Mouse (Mus musculus) neural tube, embryonic 13.5 days (tissue): ENCODE measurements at regions not wholly inside any gene's neighbourhood (a gene's known extent, or its start where the extent isn't known, plus 50 kb on each side); places are given as distances from the start of the nearest gene placed in this dataset.
A peak's percentile ranks its signal among the peaks of the same experiment; 100 is the strongest.

Experiments used
- ATAC-seq: fragments of 200-750 bp; cut with Nextera tagmentation; 2 replicates; pipeline ENCODE4 v1.8.0; 2017; ENCODE audit warnings: low read depth, mild to moderate bottlenecking, moderate TSS enrichment, moderate library complexity
- H3K27ac ChIP-seq: fragments of 300-500 bp; sonication (generic); replicated peaks from 2 replicates; pipeline ENCODE4 v1.5.1; 2015; ENCODE audit warnings: moderate library complexity, mild to moderate bottlenecking, inconsistent platforms
- H3K27me3 ChIP-seq: fragments of 300-500 bp; sonication (generic); 2 replicates; pipeline ENCODE4 v1.6.1; 2015; ENCODE audit warnings: mild to moderate bottlenecking, inconsistent platforms
- H3K36me3 ChIP-seq: fragments of 300-500 bp; sonication (generic); 2 replicates; pipeline ENCODE4 v1.6.1; 2015; ENCODE audit warnings: mild to moderate bottlenecking, inconsistent platforms
- H3K4me1 ChIP-seq: fragments of 300-500 bp; sonication (generic); replicated peaks from 2 replicates; pipeline ENCODE4 v1.6.1; 2015; ENCODE audit warnings: inconsistent platforms
- H3K4me2 ChIP-seq: fragments of 300-500 bp; sonication (generic); 2 replicates; pipeline ENCODE4 v1.6.1; 2015; ENCODE audit warnings: inconsistent platforms, mild to moderate bottlenecking, moderate library complexity
- H3K4me3 ChIP-seq: fragments of 300-500 bp; sonication (generic); 2 replicates; pipeline ENCODE4 v1.5.1; 2015; ENCODE audit warnings: mild to moderate bottlenecking, inconsistent platforms
- H3K9ac ChIP-seq: fragments of 300-500 bp; sonication (generic); 2 replicates; pipeline ENCODE4 v1.6.1; 2015; ENCODE audit warnings: moderate library complexity, mild to moderate bottlenecking, inconsistent platforms
- H3K9me3 ChIP-seq: fragments of 300-500 bp; sonication (generic); 2 replicates; pipeline ENCODE4 v1.6.1; 2016; ENCODE audit warnings: inconsistent platforms
- WGBS: fragments of 180-500 bp; shearing (Covaris S2); methylation state at CpG from one replicate; pipeline ENCODE4 v1.1.7; 2015; 5-methylcytosine and 5-hydroxymethylcytosine counted together

GRCm38 (mm10) chr3:52572514-52573485 lies 304.7 kb downstream of the Foxo1 start:
- H3K9me3 ChIP-seq, result no peaks in the 10 kb centered on the region
- WGBS, result 72% methylated on average over 11 of the region's 11 CpGs
- no peak overlapping the region for H3K9ac ChIP-seq
- H3K4me1 ChIP-seq, result peaks cover 11% of the 10 kb centered on the region; the same call in 1 of the 2 replicates
- no peak for ATAC-seq
- H3K4me3 ChIP-seq, result no peak overlapping the region
- H3K36me3 ChIP-seq, result no peaks in the 10 kb centered on the region
- no peak overlapping the region for H3K27ac ChIP-seq
- no peaks in the 10 kb centered on the region for H3K27me3 ChIP-seq
- no peak overlapping the region for H3K4me2 ChIP-seq

GRCm38 (mm10) chr3:52567606-52568372 lies 299.7 kb downstream of the Foxo1 start:
- no peak for ATAC-seq
- H3K36me3 ChIP-seq, result no peaks in the 10 kb centered on the region
- no peak overlapping the region for H3K9ac ChIP-seq
- peaks cover 10% of the 10 kb centered on the region; the same call in 1 of the 2 replicates for H3K4me1 ChIP-seq
- H3K4me2 ChIP-seq, result no peak overlapping the region
- H3K9me3 ChIP-seq, result no peaks in the 10 kb centered on the region
- WGBS, result 86% methylated on average over 9 of the region's 9 CpGs
- H3K27me3 ChIP-seq, result no peaks in the 10 kb centered on the region; the same call in 1 of the 2 replicates
- no peak overlapping the region for H3K4me3 ChIP-seq
- H3K27ac ChIP-seq, result no peak overlapping the region

DNA sequence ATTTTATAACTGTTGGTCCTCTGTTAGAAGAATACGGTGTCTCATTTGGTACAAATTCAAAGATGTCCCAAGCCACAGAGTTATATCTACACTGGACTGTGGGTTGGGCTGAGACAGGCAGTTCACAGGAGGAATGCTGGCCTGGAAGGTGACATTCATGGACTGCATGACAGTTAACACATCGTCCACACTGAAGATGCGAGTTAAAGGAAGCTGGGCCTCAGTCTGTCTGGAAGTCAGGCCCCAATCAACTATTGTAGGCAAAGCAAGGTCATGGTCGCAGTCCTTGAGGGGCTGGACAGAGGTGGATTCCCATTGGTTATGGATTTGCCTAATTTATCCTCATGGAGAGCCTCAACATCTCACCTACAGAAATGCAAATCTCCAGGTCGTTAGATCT lies 295.5 kb downstream of the Foxo1 start:
- H3K9ac ChIP-seq, result no peak overlapping the region
- H3K9me3 ChIP-seq, result no peaks in the 10 kb centered on the region
- H3K27ac ChIP-seq, result no peak overlapping the region
- ATAC-seq, result no peak
- H3K4me2 ChIP-seq, result no peak overlapping the region
- WGBS, result 54% methylated on average over 5 of the region's 5 CpGs
- H3K4me1 ChIP-seq, result peaks cover 16% of the 10 kb centered on the region
- peaks cover 3% of the 10 kb centered on the region; the same call in 1 of the 2 replicates for H3K27me3 ChIP-seq
- no peaks in the 10 kb centered on the region for H3K36me3 ChIP-seq
- no peak overlapping the region for H3K4me3 ChIP-seq

DNA sequence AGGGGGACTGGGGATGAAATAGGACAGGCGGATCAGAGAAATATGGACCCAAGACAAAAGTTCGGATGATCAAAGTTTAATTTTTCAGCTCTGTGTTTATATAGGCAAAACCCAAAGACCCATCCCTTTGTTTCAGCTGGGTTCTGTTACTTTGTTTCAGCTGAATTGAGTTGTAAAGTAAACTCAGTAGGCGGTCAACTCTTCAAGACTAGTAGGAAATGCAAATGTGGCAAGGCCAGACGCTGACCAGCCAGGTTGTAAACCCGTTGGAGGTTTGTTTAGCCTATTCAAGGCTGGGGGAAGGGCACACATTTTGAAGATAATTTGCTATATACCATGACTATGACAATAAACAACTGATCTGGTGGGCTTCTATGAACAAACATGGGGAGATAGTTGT lies 294.7 kb downstream of the Foxo1 start:
- ATAC-seq, result no peak
- Histone ChIP-seq H3K9me3 (no peaks in the 10 kb centered on the region), H3K4me2 (no peak overlapping the region), H3K4me3 (no peak overlapping the region), H3K9ac (no peak overlapping the region), H3K4me1 (peaks cover 23% of the 10 kb centered on the region), H3K27me3 (peaks cover 3% of the 10 kb centered on the region; the same call in 1 of the 2 replicates), H3K36me3 (no peaks in the 10 kb centered on the region), H3K27ac (no peak overlapping the region)
- WGBS, result 21% methylated on average over 5 of the region's 5 CpGs

- WGBS, result 42% methylated on average over 10 of the region's 10 CpGs
- Histone ChIP-seq H3K4me2 (no peak overlapping the region), H3K27me3 (peaks cover 3% of the 10 kb centered on the region; the same call in 1 of the 2 replicates), H3K27ac (no peak overlapping the region), H3K4me1 (peaks cover 23% of the 10 kb centered on the region), H3K36me3 (no peaks in the 10 kb centered on the region), H3K4me3 (no peak overlapping the region), H3K9ac (no peak overlapping the region), H3K9me3 (no peaks in the 10 kb centered on the region)
- peak; percentile 59 for ATAC-seq
Observed at GRCm38 (mm10) chr3:52559481-52559880, 291.3 kb downstream of the Foxo1 start.

DNA sequence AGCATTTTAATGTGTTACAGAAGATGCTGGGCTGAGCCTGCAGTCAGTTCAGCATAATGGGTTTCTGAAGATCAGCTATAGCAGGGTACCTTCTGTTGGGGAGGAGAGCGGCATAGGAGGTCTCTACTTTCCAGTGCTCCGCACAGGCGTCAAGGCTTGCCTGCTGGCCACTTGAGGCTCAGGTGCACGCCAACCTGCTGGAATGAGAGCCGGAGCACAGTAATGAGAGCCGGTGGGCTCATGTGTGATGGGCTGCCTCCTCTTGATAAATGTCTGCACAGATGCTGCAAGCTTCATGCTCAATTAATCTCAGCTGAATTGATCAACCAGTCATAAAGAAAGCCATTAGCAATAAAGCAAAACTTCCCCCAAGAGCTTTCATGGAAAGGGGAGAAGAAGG lies 290.6 kb downstream of the Foxo1 start:
- no peaks in the 10 kb centered on the region for H3K36me3 ChIP-seq
- H3K4me3 ChIP-seq, result no peak overlapping the region
- peaks cover 23% of the 10 kb centered on the region for H3K4me1 ChIP-seq
- WGBS, result 34% methylated on average over 6 of the region's 6 CpGs
- no peaks in the 10 kb centered on the region for H3K9me3 ChIP-seq
- no peak overlapping the region for H3K27ac ChIP-seq
- peak; percentile 91 for ATAC-seq
- H3K4me2 ChIP-seq, result no peak overlapping the region
- no peak overlapping the region for H3K9ac ChIP-seq
- H3K27me3 ChIP-seq, result peaks cover 3% of the 10 kb centered on the region; the same call in 1 of the 2 replicates

DNA sequence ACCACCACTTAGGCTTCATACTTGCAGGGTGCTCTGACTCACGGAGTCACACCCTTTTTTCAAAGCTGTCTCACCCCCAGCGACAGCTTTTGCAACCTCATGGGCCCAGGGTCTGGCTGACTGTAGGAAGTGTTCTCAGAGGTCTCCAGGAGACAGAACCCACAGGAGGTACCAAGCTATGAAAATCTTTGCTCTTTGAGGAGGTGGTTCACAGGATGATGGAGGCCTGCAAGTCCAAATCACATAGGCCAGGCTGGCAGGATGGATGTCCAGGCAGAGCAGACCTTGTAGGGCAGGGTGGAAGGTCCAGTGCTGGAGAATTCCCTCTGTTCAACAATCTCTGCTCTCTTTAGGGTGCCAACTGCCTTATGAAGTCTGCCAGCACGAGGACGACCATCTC lies 289.2 kb downstream of the Foxo1 start:
- H3K36me3 ChIP-seq, result no peaks in the 10 kb centered on the region
- WGBS, result 86% methylated on average over 4 of the region's 4 CpGs
- no peak overlapping the region for H3K9ac ChIP-seq
- no peak overlapping the region for H3K27ac ChIP-seq
- no peak for ATAC-seq
- peaks cover 20% of the 10 kb centered on the region for H3K4me1 ChIP-seq
- H3K9me3 ChIP-seq, result no peaks in the 10 kb centered on the region
- H3K4me3 ChIP-seq, result no peak overlapping the region
- H3K4me2 ChIP-seq, result no peak overlapping the region
- no peaks in the 10 kb centered on the region; the same call in 1 of the 2 replicates for H3K27me3 ChIP-seq

DNA sequence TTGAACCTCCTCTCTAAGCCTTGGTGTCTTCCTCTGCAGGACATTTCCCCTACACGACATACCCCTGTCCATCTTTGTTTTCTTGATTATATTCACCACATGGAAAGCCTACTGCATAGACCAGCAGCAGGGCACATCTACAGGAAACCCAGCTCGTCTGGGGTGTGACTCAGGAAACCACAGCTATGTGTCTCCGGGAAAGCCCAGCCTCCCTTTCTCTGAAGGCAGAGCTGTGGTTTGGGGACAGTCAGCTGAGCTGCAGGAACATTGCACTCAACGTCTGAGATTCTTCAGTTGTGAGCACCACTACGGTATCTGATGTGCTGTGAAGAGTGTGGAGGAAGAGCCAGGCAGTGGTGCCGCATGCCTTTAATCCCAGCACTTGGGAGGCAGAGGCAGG lies 286.9 kb downstream of the Foxo1 start:
- no peak overlapping the region for H3K4me3 ChIP-seq
- H3K27me3 ChIP-seq, result no peaks in the 10 kb centered on the region; the same call in 1 of the 2 replicates
- no peaks in the 10 kb centered on the region for H3K36me3 ChIP-seq
- 83% methylated on average over 6 of the region's 6 CpGs for WGBS
- no peaks in the 10 kb centered on the region for H3K9me3 ChIP-seq
- no peak for ATAC-seq
- no peak overlapping the region for H3K27ac ChIP-seq
- no peak overlapping the region for H3K9ac ChIP-seq
- peaks cover 20% of the 10 kb centered on the region for H3K4me1 ChIP-seq
- H3K4me2 ChIP-seq, result no peak overlapping the region

GRCm38 (mm10) chr3:52554490-52554889 lies 286.4 kb downstream of the Foxo1 start:
- 92% methylated on average over 1 of the region's 1 CpGs for WGBS

GRCm38 (mm10) chr3:52548201-52548893 lies 280.2 kb downstream of the Foxo1 start:
- H3K27me3 ChIP-seq, result no peaks in the 10 kb centered on the region
- 90% methylated on average over 6 of the region's 6 CpGs for WGBS
- ATAC-seq, result no peak

More at GRCm38 (mm10) chr3:52554490-52554889, 286.4 kb downstream of the Foxo1 start:
- ATAC-seq, result no peak
- no peak overlapping the region for H3K4me3 ChIP-seq
- H3K27ac ChIP-seq, result no peak overlapping the region
- no peak overlapping the region for H3K9ac ChIP-seq
- no peaks in the 10 kb centered on the region for H3K9me3 ChIP-seq
- peaks cover 16% of the 10 kb centered on the region for H3K4me1 ChIP-seq
- no peaks in the 10 kb centered on the region; the same call in 1 of the 2 replicates for H3K27me3 ChIP-seq
- H3K4me2 ChIP-seq, result no peak overlapping the region
- no peaks in the 10 kb centered on the region for H3K36me3 ChIP-seq

GRCm38 (mm10) chr3:52546035-52546434 lies 277.9 kb downstream of the Foxo1 start:
- ATAC-seq, result no peak
- H3K4me2 ChIP-seq, result no peak overlapping the region
- H3K9ac ChIP-seq, result no peak overlapping the region
- no peaks in the 10 kb centered on the region for H3K9me3 ChIP-seq
- H3K4me1 ChIP-seq, result 0 out of 2 replicates have a peak, but pooled peaks cover 6% of the 10 kb centered on the region
- H3K27me3 ChIP-seq, result no peaks in the 10 kb centered on the region
- 91% methylated on average over 5 of the region's 5 CpGs for WGBS
- H3K4me3 ChIP-seq, result no peak overlapping the region
- H3K27ac ChIP-seq, result no peak overlapping the region
- H3K36me3 ChIP-seq, result no peaks in the 10 kb centered on the region

More at GRCm38 (mm10) chr3:52548201-52548893, 280.2 kb downstream of the Foxo1 start:
- no peak overlapping the region for H3K9ac ChIP-seq
- no peak overlapping the region for H3K4me2 ChIP-seq
- H3K36me3 ChIP-seq, result no peaks in the 10 kb centered on the region
- H3K27ac ChIP-seq, result no peak overlapping the region
- H3K4me3 ChIP-seq, result no peak overlapping the region
- H3K9me3 ChIP-seq, result no peaks in the 10 kb centered on the region
- no peaks in the 10 kb centered on the region for H3K4me1 ChIP-seq
